Mouse (Mus musculus): ENCODE data around the gene Evx2.

Evx2 gene

GRCm38 (mm10) chr2:74611406-74611805, 48.0 kb downstream of the Evx2 start:
- DNase-seq: no peak

GRCm38 (mm10) chr2:74609350-74609749, 50.0 kb downstream of the Evx2 start:
- DNase-seq: no peak

GRCm38 (mm10) chr2:74606087-74606760, 53.1 kb downstream of the Evx2 start:
- no peak for DNase-seq

GRCm38 (mm10) chr2:74604011-74604410, 55.3 kb downstream of the Evx2 start:
- no peak for DNase-seq

Data from right cerebral cortex, postnatal 4 days (tissue).